Mouse (Mus musculus) T-helper 17 cell (primary cell): Measurements from ENCODE around the gene Ndc80.
"Not testable (repeated sequence)": the region's sequence is repeated elsewhere in the genome, so short reads cannot be mapped to it uniquely, and the experiment has no call there.

Source experiments
- in situ Hi-C, 2 experiments: fragments of 300-600 bp; cut with MboI, MseI; formaldehyde crosslinking; loops; 1 replicate in 1 of 2; 2 replicates in 1 of 2; pipeline ENCODE4 v1.15.1; 2025; ENCODE audit warnings: high pct_unique_total_duplicates in 2 of 2

Ndc80 gene

DNA sequence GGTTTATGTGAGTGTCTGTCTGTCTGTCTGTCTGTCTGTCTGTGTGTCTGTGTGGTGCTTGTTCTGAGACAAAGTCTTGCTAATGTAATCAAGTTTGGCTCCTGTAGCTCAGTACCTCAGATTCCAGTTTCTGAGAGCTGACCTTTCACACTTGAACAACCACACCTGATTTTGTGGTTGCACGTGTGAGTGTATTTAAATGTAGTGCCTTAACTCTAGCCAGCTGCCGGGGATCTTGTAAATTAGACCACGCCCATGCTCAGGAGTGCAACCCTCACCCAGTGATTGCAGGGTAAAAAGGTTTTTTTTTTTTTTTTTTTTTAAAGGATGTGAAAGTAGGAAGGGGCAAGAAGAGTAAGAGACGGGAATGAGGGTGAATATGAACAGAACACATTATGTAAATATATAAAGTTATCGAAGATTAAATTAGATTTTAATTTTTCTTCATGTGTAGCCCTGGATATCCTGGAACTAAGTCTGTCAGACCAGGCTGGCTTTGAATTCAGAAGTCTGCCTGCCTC is 47.2 kb downstream of the Ndc80 start:
- in situ Hi-C loops = no loop called here

DNA sequence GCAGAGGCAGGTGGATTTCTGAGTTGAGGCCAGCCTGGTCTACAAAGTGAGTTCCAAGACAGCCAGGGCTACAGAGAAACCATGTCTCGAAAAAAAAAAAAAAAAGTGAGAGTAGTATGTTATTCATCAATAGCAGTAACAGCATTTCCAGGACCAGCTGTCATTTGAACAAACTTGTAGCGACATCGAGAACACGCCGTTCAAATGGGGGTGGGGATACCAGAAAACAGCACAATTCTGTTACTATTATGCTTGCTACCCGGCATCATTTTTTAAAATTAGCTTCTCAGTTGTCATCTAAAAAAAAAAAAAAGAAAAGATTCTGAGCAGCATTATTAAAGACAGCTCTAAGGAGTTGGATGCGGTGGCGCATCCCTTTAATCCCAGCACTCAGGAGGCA is 49.2 kb downstream of the Ndc80 start:
- in situ Hi-C loops = no loop called here

DNA sequence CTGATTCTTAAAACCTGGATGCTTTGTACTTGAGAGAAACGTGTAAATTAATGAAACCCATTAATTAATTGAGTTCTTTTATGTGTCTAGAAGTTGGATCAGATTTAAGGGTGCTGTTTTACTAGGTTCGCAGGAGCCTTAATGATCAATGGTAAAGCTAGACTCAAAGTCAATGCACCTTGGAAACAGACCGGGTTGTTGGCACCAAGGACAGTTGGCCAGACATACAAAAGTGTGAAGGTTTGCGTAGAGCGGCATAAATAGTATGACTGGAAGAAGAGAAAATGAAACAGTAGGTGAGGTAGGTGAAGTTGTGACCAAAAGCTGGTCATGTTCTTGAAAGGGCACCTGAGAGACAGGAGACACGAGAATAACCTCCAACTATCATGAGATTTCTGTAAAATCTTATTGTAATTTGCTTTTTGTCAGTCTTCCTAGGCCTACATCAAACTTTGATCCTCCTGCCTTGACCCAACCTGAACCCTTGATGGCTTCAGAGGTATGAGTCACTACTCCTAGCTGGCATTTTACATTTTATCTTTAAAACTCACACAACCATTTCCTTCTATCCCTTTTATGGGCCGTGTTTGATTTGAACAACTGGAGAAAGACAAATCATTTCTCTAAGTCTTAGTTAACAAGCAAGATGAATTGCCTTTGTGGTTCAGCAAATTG is 50.2 kb downstream of the Ndc80 start:
- in situ Hi-C loops = no loop called here

DNA sequence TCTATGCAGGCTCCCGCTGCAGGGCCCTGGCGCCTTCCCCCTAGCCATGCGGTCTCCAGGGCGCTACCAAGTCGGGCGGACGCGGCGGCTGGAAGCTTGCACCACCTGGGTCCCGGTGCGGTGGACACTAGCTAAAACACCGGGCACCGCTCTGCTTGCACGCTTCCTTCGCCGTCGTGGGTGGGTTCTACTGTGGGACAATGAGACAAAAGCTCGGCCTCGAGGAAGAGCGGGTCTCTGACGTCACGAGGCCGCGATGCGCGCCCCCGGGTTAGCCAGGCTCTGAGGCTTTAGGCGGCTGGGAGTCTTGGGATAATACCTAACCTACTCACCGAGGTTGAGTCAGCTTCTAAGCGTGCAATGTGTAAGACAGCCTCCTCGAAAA is 51.0 kb downstream of the Ndc80 start:
- in situ Hi-C loops = no loop called here

DNA sequence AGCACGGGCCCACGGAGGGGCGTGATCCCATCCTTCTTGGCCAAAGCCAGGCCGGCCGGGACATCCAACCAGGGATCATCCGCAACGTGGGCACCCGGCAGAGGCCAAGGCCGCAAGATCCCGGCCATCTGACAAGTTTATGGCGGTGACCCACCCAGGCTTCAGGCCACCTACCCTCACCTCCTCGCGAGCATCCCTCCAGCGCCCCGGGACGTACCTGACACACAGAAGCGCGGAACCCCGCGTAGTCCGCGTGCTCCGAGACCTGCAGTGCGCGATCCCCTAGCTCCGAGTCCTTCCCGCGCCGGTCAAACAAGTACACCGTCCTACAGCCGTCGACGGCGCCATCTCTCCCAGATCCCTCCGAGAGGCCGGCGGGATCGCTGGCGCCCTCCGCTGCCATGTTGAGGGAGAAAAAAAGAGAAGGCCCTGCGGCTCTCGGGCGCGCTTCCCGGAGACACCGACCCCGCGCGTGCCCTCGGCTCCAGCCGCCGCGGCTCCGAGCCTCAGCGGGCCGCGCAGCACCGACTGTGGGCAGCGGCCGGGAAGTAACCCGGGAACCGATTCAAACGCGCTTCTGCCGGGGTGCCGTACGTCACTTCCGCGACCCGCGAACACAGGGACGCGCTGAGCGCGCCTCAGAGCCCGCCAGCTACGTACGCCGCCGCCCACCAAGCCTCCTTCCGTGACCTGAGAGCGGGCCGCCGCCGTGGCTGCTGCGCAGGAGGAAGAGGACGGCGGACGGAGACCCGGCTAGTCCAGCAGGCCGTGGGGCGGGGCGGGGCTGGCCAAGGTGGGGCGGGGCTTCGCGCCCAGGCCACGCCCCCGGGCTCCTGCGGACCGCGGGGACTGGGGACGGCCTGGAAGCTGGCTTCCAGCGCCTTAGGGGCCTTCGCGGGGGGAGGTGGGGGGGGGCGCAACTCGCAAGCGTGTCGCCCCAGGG is 51.6 kb downstream of the Ndc80 start, which contains the start of gene Smchd1:
Smchd1 (minus strand) TSS at position 582 of the 943 bp plus-strand sequence.
- in situ Hi-C loops = no loop called here

DNA sequence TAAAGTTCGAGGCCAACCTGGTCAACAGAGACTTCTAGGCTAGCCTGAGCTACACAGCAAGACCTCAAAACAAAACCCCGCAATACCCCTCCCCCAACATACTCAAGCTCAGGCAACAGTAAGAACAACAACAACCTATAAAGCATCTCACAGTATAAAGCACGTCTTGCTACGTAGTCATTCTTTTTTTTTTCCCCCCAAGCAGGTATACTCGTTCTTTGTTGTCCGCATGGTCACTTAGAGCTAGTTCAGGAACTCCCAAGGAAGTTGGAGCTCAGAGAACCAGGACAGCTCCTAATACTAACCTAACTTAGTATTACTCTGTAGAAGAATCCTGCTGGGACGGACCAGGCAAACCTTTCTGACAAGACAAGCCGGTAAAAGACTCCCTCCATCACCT is 52.5 kb downstream of the Ndc80 start:
- in situ Hi-C loops = no loop called here

DNA sequence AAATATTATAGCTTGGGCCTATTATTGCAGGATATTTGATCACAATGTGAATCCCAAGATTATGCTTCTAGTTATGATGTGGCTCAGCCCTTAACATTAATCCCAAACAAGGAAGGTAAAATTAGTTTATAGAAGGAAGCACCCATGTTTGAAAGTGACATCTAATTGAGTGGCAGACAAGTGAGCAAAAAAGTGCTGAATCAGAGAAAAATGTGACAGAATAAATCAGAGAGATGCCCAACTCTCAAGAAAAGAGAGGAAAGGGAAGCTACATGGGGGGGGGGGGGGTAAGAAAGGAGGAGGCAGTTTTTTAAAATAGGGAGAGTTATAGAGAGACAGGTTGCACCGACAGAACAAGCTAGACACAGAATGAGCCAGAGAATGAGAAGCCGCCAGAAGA is 55.4 kb downstream of the Ndc80 start:
- in situ Hi-C loops = no loop called here

DNA sequence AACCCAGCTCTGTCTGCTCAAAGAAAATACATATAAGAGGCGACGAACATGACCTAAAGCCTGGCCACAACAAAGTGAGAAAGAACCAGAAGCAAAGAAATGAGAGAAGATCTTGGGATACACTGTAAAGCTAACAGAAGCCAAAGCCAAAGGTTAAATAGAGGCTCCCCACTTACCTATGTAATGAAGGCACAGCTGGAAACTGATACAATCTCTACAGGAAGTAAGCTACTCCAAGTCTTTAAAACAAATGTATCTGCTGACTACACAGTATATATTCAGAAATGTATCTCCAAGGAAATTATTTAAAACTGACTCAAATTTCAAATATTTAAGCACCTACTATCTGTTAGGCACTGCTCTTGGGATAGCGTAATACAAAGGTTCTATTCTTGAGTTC is 66.3 kb downstream of the Ndc80 start:
- in situ Hi-C loops = loop anchor here in 1 of 2 experiments (10.0 kb wide), 1 partner anchor 524 kb away; no protein-coding TSS in a partner anchor

DNA sequence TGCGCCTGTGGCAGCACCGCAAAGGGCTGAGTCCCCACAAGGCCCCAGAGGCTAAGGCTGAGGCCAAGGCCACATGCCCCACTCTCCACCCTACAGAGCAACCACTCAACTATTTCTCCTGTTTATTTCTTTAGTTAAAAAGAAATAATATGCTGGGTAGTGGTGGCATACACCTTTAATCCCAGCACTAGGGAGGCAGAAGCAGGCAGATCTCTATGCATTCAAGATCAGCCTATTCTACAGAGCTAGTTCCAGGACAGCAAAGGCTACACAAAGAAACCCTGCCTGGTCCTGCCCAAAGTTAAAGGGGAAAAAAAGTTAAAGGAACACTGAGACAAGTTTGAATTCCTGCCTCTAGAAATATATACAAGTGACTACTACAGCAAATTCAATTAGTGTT is 66.8 kb downstream of the Ndc80 start, which contains the start of gene Gm4707:
Gm4707 (minus strand) TSS at position 101 of the 400 bp plus-strand sequence.
- in situ Hi-C loops = loop anchor here in 1 of 2 experiments (10.0 kb wide), 1 partner anchor 525 kb away; no protein-coding TSS in a partner anchor

DNA sequence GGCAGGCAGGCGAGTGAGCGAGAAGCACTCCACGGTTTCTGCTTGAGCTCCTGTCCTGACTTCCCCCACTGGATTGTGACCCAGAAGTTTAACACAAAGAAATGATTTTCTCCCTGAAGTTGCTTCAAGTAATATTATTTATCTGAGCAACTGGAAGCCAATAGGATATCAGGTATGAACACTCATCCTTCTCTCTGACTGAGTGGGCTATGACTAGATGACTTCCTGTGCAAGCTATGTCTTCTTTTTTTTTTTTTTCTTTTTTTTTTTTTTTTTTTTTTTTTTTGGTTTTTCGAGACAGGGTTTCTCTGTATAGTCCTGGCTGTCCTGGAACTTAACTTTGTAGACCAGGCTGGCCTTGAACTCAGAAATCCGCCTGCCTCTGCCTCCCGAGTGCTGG is 69.3 kb downstream of the Ndc80 start:
- in situ Hi-C loops = not testable (repeated sequence)
